Mouse (Mus musculus) regulatory T cell (primary cell): Measurements from ENCODE around the gene Pcp4l1.
"Not testable (repeated sequence)": the region's sequence is repeated elsewhere in the genome, so short reads cannot be mapped to it uniquely, and the experiment has no call there.

Experiments used
- in situ Hi-C: fragments of 300-600 bp; cut with MboI, MseI; formaldehyde crosslinking; loops from one replicate; pipeline ENCODE4 v1.15.1; 2025; ENCODE audit warnings: high pct_unique_total_duplicates

Gene Pcp4l1

DNA sequence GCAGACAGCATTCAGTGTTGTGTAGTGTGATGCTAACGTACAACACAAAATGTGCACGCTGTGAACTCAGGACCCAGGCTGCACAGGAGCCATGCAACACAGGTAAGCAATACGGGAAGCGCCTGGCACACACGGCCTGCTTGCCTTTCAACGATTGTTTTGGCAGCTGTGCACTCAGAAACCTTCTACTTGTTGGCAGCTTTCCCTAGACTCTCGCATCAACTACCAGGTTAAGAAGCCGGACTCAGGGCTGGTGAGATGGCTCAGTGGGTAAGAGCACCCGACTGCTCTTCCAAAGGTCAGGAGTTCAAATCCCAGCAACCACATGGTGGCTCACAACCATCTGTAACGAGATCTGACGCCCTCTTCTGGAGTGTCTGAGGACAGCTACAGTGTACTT is 53.1 kb downstream of the Pcp4l1 start:
- in situ Hi-C loops = not testable (repeated sequence)

DNA sequence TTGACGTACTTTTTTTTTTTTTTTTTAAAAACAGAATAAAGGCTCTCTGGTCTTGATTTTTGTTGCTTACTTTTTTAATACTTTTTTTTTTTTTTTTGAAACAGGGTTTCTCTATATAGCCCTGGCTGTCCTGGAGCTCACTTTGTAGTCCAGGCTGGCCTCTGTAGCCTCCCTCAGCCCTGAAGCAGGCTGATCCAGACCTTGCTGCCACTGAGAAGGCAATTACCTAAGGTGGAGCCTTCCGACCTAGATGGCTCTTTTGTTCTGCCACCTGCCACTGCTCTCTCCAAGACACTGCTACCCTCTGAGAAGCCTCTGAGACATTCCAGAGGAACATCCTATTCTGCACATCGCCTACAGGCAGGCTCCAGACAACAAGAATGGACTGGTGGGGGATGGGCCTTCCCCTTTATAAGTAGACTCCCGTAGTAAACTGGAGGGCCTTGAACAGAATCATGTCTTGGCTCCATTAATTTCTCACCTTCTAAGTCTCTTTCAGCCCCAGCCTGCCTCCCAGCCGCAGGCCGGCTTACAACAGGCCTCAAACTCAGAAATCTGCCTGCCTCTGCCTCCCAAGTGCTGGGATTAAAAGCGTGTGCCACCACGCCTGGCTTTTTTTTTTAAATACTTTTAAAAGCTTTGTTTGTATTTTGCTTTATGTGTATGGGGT is 58.4 kb downstream of the Pcp4l1 start:
- in situ Hi-C loops = not testable (repeated sequence)

DNA sequence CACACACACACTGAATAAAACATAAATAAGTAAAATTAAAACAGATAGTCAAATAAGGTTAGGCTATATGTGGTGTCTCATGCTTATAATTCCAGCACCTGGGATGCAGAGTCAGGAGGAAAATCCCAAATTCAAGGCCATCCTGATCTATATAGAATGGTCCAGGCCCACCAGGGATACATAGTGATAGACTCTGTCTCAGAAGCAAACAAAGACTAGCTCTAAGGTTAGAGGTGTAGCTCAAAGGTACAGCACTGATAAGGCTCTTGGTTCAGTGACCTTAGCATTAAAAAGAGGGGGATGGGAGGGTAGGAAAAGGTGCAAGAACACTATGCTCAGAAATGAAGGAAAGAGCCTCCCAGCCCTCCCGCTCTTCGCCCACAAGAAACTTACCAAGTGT is 60.5 kb downstream of the Pcp4l1 start:
- in situ Hi-C loops = no loop called here

DNA sequence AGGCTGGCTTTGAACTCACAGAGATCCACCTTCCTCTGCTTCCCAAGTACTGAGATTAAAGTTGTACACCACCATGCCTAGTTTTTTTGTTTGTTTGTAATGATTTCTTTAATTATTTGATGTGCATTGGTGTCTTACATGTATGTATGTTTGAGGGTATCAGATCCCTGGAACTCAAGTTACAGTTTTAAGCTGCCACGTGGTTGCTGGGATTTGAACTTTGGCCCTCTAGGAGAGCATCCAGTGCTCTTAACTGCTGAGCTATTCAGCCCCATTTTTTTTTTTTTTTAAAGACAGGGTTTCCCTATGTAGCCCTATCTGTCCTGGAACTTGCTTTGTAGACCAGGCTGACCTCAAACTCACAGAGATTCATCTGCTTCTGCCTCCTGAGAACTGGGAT is 65.1 kb downstream of the Pcp4l1 start:
- in situ Hi-C loops = loop anchor here (5.0 kb wide), 1 partner anchor 46 kb away; no protein-coding TSS in a partner anchor

DNA sequence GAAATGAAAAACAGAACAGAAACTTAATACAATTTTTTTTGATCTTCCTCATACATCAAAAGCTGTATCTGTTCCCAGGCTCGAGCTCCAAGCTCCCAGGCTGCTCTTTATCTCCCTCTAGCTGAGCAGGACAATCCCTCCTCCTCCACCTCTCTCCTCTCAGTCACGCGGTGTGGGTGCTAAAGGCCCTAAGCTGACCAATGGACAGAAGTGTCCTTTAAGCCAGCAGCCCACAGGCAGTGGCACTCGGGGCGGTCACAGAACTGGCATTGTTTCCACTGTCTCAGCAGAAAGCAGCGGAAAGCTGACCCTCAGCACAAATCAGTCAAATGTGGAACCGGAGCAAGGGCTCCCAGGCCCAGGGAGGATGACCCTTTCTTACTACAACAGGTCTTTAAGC is 66.8 kb downstream of the Pcp4l1 start:
- in situ Hi-C loops = no loop called here

- in situ Hi-C loops = loop anchor here (5.0 kb wide), 1 partner anchor 98 kb away; the partner anchor contains the start of gene Tomm40l
Measured at GRCm38 (mm10) chr1:171124398-171124797, 71.7 kb downstream of the Pcp4l1 start.
